Mouse (Mus musculus) duodenum, adult 2 months (tissue): ENCODE measurements around the gene Galp. TPM values are rescaled to one million over a fixed set of nuclear protein-coding genes. Genes with fewer than 3 reads are reported as not detected.

ENCODE experiments used
- polyA plus RNA-seq: library from polyadenylated mRNA; depleted of rRNA; stranded (reverse); fragments of >200 nt; gene quantifications from 2 replicates; pipeline ENCODE4 v1.2.3, GENCODE M21; 2012; ENCODE audit warnings: low replicate concordance; rRNA removed

The Galp gene
- not detected in 2 replicates for polyA plus RNA-seq

DNA sequence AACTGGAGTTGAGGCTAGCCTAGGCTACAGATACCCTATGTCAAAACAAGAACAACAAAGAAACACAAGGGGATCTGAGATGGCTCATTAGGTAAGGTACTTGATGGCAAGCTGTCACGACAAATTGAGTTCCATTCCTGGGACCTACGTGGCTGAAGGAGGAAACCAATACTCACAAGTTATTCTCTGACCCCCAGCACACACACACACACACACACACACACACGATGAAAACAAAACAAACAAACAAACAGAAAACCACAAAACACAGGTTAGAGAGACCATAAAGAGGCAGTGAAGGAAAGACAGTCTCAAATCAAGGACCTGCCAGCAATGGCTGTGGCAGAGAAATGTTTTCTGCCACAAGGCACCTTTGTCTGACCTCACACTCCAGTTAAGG lies at the start of gene Galp:
Gene Galp, plus strand, starts transcription at position 301 of the 400 bp plus-strand sequence.

GRCm38 (mm10) chr7:6155901-6156411 lies 40.9 kb upstream of the Galp start, which contains the start of gene Zfp787:
Gene Zfp787, minus strand, starts transcription at chr7:6155997.

GRCm38 (mm10) chr7:6172006-6172649 lies 24.8 kb upstream of the Galp start, which contains the start of gene Zfp444:
Gene Zfp444, plus strand, starts transcription at chr7:6172226.

DNA sequence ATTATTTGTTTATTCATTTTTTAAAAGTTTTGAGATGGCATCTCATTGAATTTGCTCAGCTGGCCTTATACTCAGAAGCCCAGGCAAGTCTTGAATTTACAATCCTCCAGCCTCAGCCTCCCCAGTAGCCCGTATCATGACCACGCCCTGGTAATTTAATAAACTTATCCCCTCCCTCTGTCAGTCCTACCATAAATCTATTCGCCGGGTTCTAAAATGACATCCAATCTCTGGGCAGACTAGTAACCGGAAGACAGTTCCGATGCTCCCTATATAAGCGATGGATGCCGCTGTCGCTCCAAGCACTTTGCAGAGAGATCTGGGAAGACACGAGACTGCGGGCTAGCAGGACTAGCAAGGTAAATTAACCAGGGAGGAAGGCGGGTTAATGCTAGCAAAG lies 25.1 kb downstream of the Galp start, which contains the start of gene Zscan5b:
Gene Zscan5b, plus strand, starts transcription at position 301 of the 400 bp plus-strand sequence.

DNA sequence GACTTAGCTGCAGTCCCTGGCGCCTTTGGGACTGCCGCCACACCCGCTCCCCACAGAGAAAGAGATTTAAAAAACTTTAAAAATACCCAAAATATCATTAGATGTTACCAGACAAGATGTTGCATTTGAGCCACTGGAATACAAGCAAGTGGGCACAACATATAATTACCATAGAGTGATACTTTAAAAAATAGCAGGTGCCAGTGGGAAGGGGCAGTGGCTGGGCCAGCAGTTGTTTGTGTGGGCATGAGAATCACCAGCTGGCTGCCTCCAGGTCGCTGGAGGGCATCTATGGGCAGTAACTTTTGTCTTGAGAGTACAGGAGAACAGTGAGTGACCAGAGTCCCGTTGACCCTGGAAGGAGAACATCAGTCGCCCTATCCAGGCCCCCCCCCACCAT lies 55.5 kb downstream of the Galp start, which contains the start of gene Epp13:
Gene Epp13, plus strand, starts transcription at position 301 of the 400 bp plus-strand sequence.

Other genes starting within 250 kb of the Galp start
- not detected in 2 replicates for gene Vmn1r65, start 186.1 kb upstream of the Galp start, polyA plus RNA-seq
- gene Nlrp4c, start 151.9 kb upstream of the Galp start, polyA plus RNA-seq: not detected in 2 replicates
- gene Zfp787, start 41.1 kb upstream of the Galp start, polyA plus RNA-seq: 45.1 and 57.5 TPM in 2 replicates
- 17.5 and 42.8 TPM in 2 replicates for gene Zfp444, start 24.9 kb upstream of the Galp start, polyA plus RNA-seq
- gene Zscan5b, start 25.2 kb downstream of the Galp start, polyA plus RNA-seq: not detected in 2 replicates
- gene Epp13, start 55.6 kb downstream of the Galp start, polyA plus RNA-seq: not detected in 2 replicates
- gene Zfp667, start 89.5 kb downstream of the Galp start, polyA plus RNA-seq: 0.12 TPM in 1 of 2 replicates, not detected in the other
- gene Zfp583, start 134.2 kb downstream of the Galp start, polyA plus RNA-seq: not detected in 2 replicates
- gene Gm3854, start 146.7 kb downstream of the Galp start, polyA plus RNA-seq: not detected in 2 replicates
- gene Zfp78, start 166.2 kb downstream of the Galp start, polyA plus RNA-seq: 0.02 TPM in 1 of 2 replicates, not detected in the other
- gene Zfp28, start 186.2 kb downstream of the Galp start, polyA plus RNA-seq: 0.18 and 0.23 TPM in 2 replicates
- gene Smim17, start 201.6 kb downstream of the Galp start, polyA plus RNA-seq: not detected in 2 replicates
- not detected in 2 replicates for gene Gm20715, start 213.2 kb downstream of the Galp start, polyA plus RNA-seq
- not detected in 2 replicates for gene Olfr1344, start 241.6 kb downstream of the Galp start, polyA plus RNA-seq